Mouse (Mus musculus) bone marrow, adult 2 months (tissue): ENCODE results near the gene Adamts12. TPM values are rescaled to one million over a fixed set of nuclear protein-coding genes. Genes with fewer than 3 reads are reported as not detected.

ENCODE experiments used
- H3K27ac ChIP-seq: fragments of 200-500 bp; 2 replicates; pipeline ENCODE4 v1.5.1; 2012; ENCODE audit warnings: low read depth, mild to moderate bottlenecking, control low read depth, inconsistent platforms, low read length; ENCODE audit not compliant: control insufficient read depth, poor library complexity, insufficient read depth
- H3K4me1 ChIP-seq: fragments of 200-500 bp; 2 replicates; pipeline ENCODE4 v1.6.1; 2011; ENCODE audit warnings: low read length; ENCODE audit not compliant: control insufficient read depth, insufficient read depth
- H3K4me3 ChIP-seq: fragments of 200-500 bp; replicated peaks from 2 replicates; pipeline ENCODE3; 2011; ENCODE audit warnings: mild to moderate bottlenecking, low read depth, low read length, control low read depth; ENCODE audit not compliant: control insufficient read depth
- CTCF ChIP-seq: fragments of 200-500 bp; IDR thresholded peaks from 2 replicates; pipeline ENCODE4 v1.5.1; 2011; ENCODE audit warnings: low read length, control low read depth; ENCODE audit not compliant: control insufficient read depth, insufficient read depth
- POLR2A ChIP-seq: fragments of 200-500 bp; IDR thresholded peaks from 2 replicates; pipeline ENCODE4 v1.6.1; 2011; ENCODE audit warnings: low read depth, mild to moderate bottlenecking, control low read depth, low read length, borderline replicate concordance; ENCODE audit not compliant: control insufficient read depth
- WGBS: fragments of 180-500 bp; shearing (Covaris S2); methylation state at CpG from one replicate; pipeline ENCODE4 v1.1.7; 2018; 5-methylcytosine and 5-hydroxymethylcytosine counted together
- polyA plus RNA-seq: library from polyadenylated mRNA; stranded (reverse); fragments of >200 nt; gene quantifications from 2 replicates; pipeline ENCODE4 v1.2.4, GENCODE M21; 2011; ENCODE audit warnings: low replicate concordance; ENCODE audit not compliant: missing spikeins, insufficient read depth, insufficient read length

The Adamts12 gene
- polyA plus RNA-seq, 1 experiment, result not detected

DNA sequence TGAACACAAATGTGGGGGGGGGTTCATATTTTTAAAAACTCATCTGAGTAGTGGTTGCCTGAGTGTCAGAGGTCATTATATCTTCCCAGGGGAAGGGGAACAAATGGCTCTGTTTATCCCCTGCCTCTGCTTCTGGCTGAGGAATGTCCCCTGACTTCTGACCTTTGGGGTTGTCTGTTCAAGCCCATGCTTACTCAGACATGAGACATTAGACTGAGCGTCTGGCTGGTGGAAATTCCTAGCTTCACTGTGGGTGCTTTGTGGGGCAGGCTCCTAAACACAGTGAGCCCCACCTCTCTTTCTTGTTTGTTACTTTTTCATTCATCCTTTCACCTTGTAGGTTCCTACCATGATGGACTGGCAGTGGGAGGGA, 20.4 kb downstream of the Adamts12 start:
- Histone ChIP-seq H3K4me1 (no peaks in the 10 kb centered on the region), H3K27ac (no peak overlapping the region), H3K4me3 (no peak overlapping the region)
- 93% methylated on average over 1 of the region's 1 CpGs for whole genome bisulfite sequencing
- TF ChIP-seq CTCF, result no peak
- TF ChIP-seq POLR2A, result no peak

GRCm38 (mm10) chr15:11089494-11089893, 24.9 kb downstream of the Adamts12 start:
- no peaks in the 10 kb centered on the region for H3K4me1 ChIP-seq
- H3K4me3 ChIP-seq, result no peak overlapping the region
- no peak for TF ChIP-seq CTCF
- 74% methylated on average over 3 of the region's 3 CpGs for WGBS
- no peak overlapping the region for H3K27ac ChIP-seq

- H3K4me1 ChIP-seq, result no peaks in the 10 kb centered on the region; the same call in 1 of the 2 replicates
- WGBS, result 62% methylated on average over 3 of the region's 3 CpGs
- H3K4me3 ChIP-seq, result no peak overlapping the region
- H3K27ac ChIP-seq, result no peak overlapping the region
- no peak for TF ChIP-seq POLR2A
- TF ChIP-seq CTCF, result no peak
Measured at GRCm38 (mm10) chr15:11095566-11095965, 31.0 kb downstream of the Adamts12 start.

GRCm38 (mm10) chr15:11097967-11098702, 33.5 kb downstream of the Adamts12 start:
- Histone ChIP-seq H3K27ac (no peak overlapping the region), H3K4me3 (no peak overlapping the region), H3K4me1 (no peaks in the 10 kb centered on the region; the same call in 1 of the 2 replicates)
- WGBS, result 59% methylated on average over 4 of the region's 4 CpGs
- TF ChIP-seq CTCF, result no peak
- TF ChIP-seq POLR2A, result no peak

GRCm38 (mm10) chr15:11098940-11099339, 34.4 kb downstream of the Adamts12 start:
- H3K4me3 ChIP-seq, result no peak overlapping the region
- 76% methylated on average over 7 of the region's 7 CpGs for WGBS
- no peak overlapping the region for H3K27ac ChIP-seq
- TF ChIP-seq POLR2A (no peak), CTCF (no peak)
- H3K4me1 ChIP-seq, result no peaks in the 10 kb centered on the region; the same call in 1 of the 2 replicates

- 79% methylated on average over 4 of the region's 4 CpGs for WGBS
- no peaks in the 10 kb centered on the region; the same call in 1 of the 2 replicates for H3K4me1 ChIP-seq
- TF ChIP-seq POLR2A (no peak), CTCF (no peak)
Measured at GRCm38 (mm10) chr15:11100917-11101316, 36.3 kb downstream of the Adamts12 start.

GRCm38 (mm10) chr15:11105101-11105500, 40.5 kb downstream of the Adamts12 start:
- no peak for TF ChIP-seq POLR2A
- no peak for TF ChIP-seq CTCF
- H3K4me3 ChIP-seq, result no peak overlapping the region
- 67% methylated on average over 2 of the region's 2 CpGs for WGBS

More at GRCm38 (mm10) chr15:11100917-11101316, 36.3 kb downstream of the Adamts12 start:
- Histone ChIP-seq H3K4me3 (no peak overlapping the region), H3K27ac (no peak overlapping the region)

GRCm38 (mm10) chr15:11107376-11107775, 42.8 kb downstream of the Adamts12 start:
- 51% methylated on average over 5 of the region's 5 CpGs for WGBS
- no peak overlapping the region for H3K27ac ChIP-seq
- no peaks in the 10 kb centered on the region for H3K4me1 ChIP-seq
- TF ChIP-seq POLR2A (no peak), CTCF (no peak)
- no peak overlapping the region for H3K4me3 ChIP-seq

More at GRCm38 (mm10) chr15:11105101-11105500, 40.5 kb downstream of the Adamts12 start:
- Histone ChIP-seq H3K4me1 (no peaks in the 10 kb centered on the region; the same call in 1 of the 2 replicates), H3K27ac (no peak overlapping the region)
